Comparison of ENCODE assay signal across 8 mouse cellular contexts in the genomic region with DNA sequence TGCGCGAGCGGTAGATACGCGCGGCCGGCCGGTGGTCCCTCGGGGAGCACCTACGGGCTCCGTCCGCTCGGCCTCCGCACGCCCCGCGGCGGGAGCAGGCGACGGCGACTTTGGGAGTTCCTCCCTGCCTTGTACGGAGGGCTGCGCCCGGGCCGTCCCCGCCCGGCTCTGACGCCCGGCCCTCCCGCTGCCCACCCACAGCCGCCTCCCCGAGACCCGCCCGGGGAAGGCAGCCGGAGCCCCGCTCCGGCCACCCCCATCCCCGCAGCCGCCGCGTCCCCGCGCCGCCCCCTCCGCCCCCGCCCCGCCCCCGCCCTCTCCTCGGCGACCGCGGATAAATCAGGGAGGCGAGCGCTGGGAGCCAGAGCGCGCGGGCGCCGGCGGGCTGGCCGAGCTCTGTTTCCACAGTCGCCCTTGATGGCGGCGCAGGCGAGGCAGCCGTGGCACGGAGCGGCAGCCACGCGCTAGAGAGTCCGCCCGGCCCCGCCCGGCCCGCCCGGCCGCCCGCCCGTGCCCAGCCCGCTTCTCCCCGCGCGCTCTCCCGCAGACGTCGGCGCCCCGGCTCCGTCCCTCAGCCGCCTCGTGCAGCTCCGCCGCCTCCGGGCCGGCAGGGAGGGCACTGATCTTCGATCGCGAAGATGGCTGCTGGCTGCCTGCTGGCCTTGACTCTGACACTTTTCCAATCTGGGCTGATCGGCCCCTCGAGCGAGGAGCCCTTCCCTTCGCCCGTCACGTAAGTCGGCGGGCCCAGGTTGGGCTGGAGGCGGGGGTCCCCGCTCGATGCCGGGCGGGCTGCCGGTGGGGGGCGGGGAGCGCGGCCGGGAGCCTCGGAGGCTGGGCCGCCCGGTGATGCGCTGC. TPM values are rescaled to one million over a fixed set of nuclear protein-coding genes. Genes with fewer than 3 reads are reported as not detected.
DNase-seq lines count a peak whose midpoint lies in the region; ATAC-seq and TF ChIP-seq lines count a peak whose summit lies in the region.

Cacna2d1 (plus strand) TSS at position 316 of the 858 bp plus-strand sequence.

- no peak for TF ChIP-seq CTCF in hindbrain, postnatal 0 days (IDR thresholded peaks at IDR 0.05; ENCODE audit: low read depth)

- intact Hi-C loops in left cerebral cortex, postnatal 25 days (cut with DNase I) = loop anchor here (5.0 kb wide), 3 partner anchors 68 to 198 kb away; no protein-coding TSS in a partner anchor

- peak; percentile 82 to 83 for DNase-seq in adrenal gland, postnatal 36 days
- DNase-seq in embryo, embryonic 10.5 days (ENCODE audit: low spot score) = peak; percentile 62
- DNase-seq in gastrocnemius, postnatal 25 days = peak; percentile 81
- DNase-seq in hindbrain, postnatal 0 days (ENCODE audit: low spot score) = peak; percentile 69
- peak; percentile 29 to 59 for DNase-seq in left cerebral cortex, postnatal 25 days (ENCODE audit: low spot score in 2 of 2)
- DNase-seq in mesoderm, embryonic 11.5 days (ENCODE audit: low read depth, low spot score) = peak; percentile 63
- DNase-seq in right cerebral cortex, postnatal 4 days = peak; percentile 65
- DNase-seq in thymus, postnatal 25 days = no peak

- H3K9me3 ChIP-seq in hindbrain, postnatal 0 days (ENCODE audit: low read length) = no peaks in the 10 kb centered on the region

- peaks cover 8% of the 10 kb centered on the region; the same call in 1 of the 2 replicates for H3K4me1 ChIP-seq in hindbrain, postnatal 0 days (ENCODE audit: insufficient read depth, low read length)

- peak within 1 kb of the TSS; percentile 81 for H3K9ac ChIP-seq in hindbrain, postnatal 0 days (replicated peaks; ENCODE audit: low read length)

- peak within 1 kb of the TSS; percentile 65 for H3K4me2 ChIP-seq in hindbrain, postnatal 0 days (ENCODE audit: low read depth, low read length)

- peaks cover 11% of the 10 kb centered on the region; the same call in 1 of the 2 replicates for H3K27me3 ChIP-seq in hindbrain, postnatal 0 days (ENCODE audit: insufficient read depth, low read length)

- 1% methylated on average over 97 of the region's 120 CpGs for WGBS in hindbrain, postnatal 0 days

- H3K4me3 ChIP-seq in hindbrain, postnatal 0 days (ENCODE audit: low read length) = peak within 1 kb of the TSS; percentile 67

- H3K27ac ChIP-seq in hindbrain, postnatal 0 days = peak within 1 kb of the TSS; percentile 95

- no peaks in the 10 kb centered on the region for H3K36me3 ChIP-seq in hindbrain, postnatal 0 days (ENCODE audit: insufficient read depth, low read length)

- peak; percentile 83 for ATAC-seq in hindbrain, postnatal 0 days

RNA-seq across cellular contexts. Expression of gene Cacna2d1, which starts in this region (rescaled TPM):
- total RNA-seq in adrenal gland, postnatal 36 days (2021) = 100 to 1,000 TPM in 1 of 2 experiments, 10 to 100 TPM in 1; 90.2 to 130 TPM
- 100 to 1,000 TPM; 286 to 312 TPM for total RNA-seq in gastrocnemius, postnatal 25 days (2021)
- 58.8 and 67.6 TPM in 2 replicates for total RNA-seq in hindbrain, postnatal 0 days (2014; rRNA removed)
- polyA plus RNA-seq in hindbrain, postnatal 0 days (2015; fragmentation: Nextera tagmentation; extraction: Ambion mirVana) = 36.3 and 36.5 TPM in 2 replicates
- total RNA-seq in left cerebral cortex, postnatal 25 days (2021) = 100 to 1,000 TPM; 203 to 205 TPM
